Mouse (Mus musculus): ENCODE measurements around the gene Xkr7. TPM values are rescaled to one million over a fixed set of nuclear protein-coding genes. Genes with fewer than 3 reads are reported as not detected.

The Xkr7 gene
- total RNA-seq, 2 experiments from 2014 or later: not detected

DNA sequence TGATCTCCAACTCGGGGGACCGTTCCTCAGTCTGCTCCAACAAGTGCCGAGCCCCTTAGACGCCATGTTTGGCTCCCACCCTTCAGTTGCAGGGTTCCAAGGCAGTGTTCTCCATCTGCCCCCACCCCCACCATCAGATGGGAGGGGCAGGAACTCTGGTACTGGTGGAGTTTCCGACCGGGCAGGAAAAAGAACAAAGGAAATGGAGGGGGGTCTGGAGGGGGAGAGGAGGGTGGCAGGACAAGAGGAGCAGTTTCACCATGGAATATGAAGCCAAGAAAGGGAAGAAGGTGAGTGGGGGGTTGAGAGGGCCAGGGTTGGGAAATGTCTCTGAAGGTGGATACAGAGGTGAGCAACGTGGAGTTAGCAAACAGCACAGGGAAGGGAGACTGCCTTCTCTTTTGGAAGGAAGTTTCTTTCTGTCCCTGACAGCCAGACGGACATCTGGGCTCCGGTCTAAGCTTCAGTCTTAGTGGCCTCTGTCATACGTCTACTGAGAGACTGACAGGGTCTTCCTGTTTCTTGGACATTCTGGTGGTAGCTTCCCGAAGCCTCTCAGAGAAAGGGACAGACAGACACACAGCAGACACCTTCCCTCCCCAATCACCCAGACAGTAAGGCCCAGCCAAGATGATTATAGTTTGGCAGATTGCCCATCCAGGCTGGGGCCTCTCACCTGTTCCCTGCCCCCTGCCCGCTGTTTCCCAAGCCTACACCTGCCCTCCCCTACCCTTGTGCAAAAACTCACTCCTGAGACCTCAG is 34.3 kb downstream of the Xkr7 start, which contains the start of gene Ccm2l:
TSS of gene Ccm2l (plus strand) at position 209 of the 762 bp plus-strand sequence.
- intact Hi-C loops (cut with DNase I): no loop called here
- DNase-seq: peak; percentile 58 to 61

DNA sequence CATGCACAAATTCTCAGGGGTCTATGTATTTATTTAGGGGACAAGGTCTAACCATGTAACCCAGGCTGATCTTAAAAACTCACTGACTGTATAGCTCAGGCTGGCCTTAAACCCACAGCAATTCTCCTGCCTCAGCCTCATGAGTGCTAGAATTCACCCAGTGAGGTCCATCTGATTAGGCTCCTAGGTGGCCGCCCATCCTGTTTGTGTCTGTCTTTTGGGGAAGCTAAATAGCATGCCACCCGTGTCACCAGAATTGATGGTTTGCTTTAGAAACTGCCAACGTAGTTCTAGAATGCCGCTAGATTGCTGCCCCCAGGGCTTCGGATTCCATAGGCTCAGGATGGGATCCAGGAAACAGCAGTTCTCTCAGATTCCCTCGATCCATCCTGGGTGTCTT is 35.3 kb downstream of the Xkr7 start:
- no peak for DNase-seq

DNA sequence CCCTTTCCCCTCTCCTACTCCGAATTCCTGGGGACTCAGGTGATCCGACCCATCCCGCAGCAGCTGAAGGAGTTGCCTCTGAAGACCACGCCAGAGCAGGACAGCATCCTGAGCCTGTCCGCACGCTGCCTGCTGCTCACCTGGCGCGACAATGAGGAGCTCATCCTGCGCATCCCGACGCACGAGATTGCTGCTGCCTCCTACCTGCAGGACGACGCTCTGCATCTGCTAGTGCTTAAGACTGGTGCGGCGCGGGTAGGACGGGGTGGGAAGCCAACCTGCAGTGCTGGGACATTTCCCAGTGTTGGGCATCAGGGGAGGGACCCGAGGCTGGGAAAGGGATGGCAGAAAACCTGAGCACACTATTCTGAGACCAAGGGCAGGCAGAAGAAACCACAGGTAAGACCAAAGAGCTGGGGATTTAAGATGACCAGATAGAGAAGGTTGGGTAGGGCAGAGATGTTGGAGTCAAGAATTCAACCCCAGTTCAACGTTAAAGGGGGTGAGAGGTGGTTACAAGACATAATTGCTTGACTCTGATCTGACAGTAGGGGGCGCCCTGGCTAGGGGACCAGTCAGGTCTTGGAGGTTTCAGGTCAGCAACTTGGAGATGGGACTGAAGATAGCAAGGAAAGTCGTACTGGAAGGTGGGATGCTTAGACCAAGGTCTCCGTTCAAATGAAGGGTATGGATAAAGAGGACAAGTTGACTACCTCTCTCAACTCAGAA is 39.3 kb downstream of the Xkr7 start:
- intact Hi-C loops (cut with DNase I): loop anchor here (10.0 kb wide), 1 partner anchor 344 kb away; no protein-coding TSS in a partner anchor
- peak in 1 of 2 experiments; percentile 36 for DNase-seq

More for the DNA sequence above, 35.3 kb downstream of the Xkr7 start:
- intact Hi-C loops (cut with DNase I): no loop called here

DNA sequence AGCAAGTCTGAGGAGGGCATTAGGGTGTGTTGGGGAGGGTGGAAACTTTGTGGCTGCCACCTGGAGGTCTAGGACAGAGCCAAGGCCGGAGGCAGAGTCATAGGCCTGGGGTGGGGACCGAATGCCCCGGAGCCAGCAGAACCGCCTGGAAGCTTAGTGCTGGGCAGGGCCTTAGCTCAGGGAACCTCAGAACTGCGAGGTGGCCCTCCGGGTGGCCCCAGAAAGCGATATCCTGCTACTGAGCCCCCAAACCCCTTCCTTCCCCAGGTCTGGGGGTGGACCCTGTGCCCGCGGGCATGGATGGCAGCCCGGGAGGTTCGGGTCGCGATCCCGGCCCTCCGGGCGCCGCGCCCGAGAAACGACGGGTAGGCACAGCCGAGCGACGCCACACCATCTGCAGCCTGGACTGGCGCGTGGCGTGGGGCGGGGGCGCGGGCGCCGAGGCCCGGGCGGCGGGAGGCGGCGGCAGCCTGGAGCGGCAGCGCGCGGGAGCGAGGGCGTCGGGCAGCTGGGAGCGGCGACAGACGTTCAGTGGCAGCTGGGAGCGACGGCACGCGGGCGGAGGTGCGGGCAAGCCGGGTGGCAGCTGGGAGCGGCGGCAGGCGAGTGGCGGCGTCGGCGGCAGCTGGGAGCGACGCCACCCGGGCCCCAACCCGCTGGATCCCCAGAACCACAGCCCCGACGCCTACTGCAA is 40.0 kb downstream of the Xkr7 start:
- intact Hi-C loops (cut with DNase I): loop anchor here (10.0 kb wide), 1 partner anchor 343 kb away; no protein-coding TSS in a partner anchor
- DNase-seq: no peak

DNA sequence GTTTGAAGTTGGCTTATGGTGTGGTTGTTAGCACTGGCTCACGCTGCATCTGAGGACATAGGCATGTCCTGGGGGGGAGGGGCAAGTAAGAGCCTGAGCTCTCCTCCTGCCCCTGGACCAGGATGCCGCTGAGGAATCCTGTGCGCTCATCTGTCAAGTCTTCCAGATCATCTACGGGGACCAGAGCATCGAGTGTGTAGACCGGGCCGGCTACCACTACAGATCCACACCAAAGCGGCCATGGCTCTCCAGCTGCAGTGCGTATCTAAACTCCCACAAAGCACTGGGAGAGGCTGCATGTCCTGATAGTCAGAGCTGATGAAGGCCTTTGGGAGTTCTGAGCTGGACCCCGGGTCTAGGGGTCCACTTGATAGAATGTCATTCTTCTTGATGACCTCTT is 43.0 kb downstream of the Xkr7 start:
- DNase-seq: no peak
- intact Hi-C loops (cut with DNase I): loop anchor here (10.0 kb wide), 1 partner anchor 340 kb away; no protein-coding TSS in a partner anchor

- intact Hi-C loops (cut with DNase I): loop anchor here (10.0 kb wide), 1 partner anchor 339 kb away; no protein-coding TSS in a partner anchor
These were observed 44.3 kb downstream of the Xkr7 start for GRCm38 (mm10) chr2:153075961-153076360.

GRCm38 (mm10) chr2:153080841-153081523 is 49.3 kb downstream of the Xkr7 start:
- intact Hi-C loops (cut with DNase I): loop anchor here (1.0 to 2.0 kb wide), 2 partner anchors 33 to 62 kb away; no protein-coding TSS in a partner anchor
- DNase-seq: peak; percentile 78 to 89

More at GRCm38 (mm10) chr2:153075961-153076360, 44.3 kb downstream of the Xkr7 start:
- no peak for DNase-seq

GRCm38 (mm10) chr2:153081866-153082265 is 50.2 kb downstream of the Xkr7 start:
- intact Hi-C loops (cut with DNase I): loop anchor here (1.0 to 2.0 kb wide), 2 partner anchors 34 to 61 kb away; no protein-coding TSS in a partner anchor
- no peak for DNase-seq

- no peak for DNase-seq
- intact Hi-C loops (cut with DNase I): no loop called here
These were observed 51.6 kb downstream of the Xkr7 start for GRCm38 (mm10) chr2:153083275-153083674.

GRCm38 (mm10) chr2:153083824-153084223 is 52.2 kb downstream of the Xkr7 start:
- intact Hi-C loops (cut with DNase I): no loop called here
- no peak for DNase-seq

GRCm38 (mm10) chr2:153084261-153084976 is 52.8 kb downstream of the Xkr7 start:
- DNase-seq: no peak
- intact Hi-C loops (cut with DNase I): no loop called here

GRCm38 (mm10) chr2:153085556-153085955 is 53.9 kb downstream of the Xkr7 start:
- intact Hi-C loops (cut with DNase I): no loop called here
- no peak for DNase-seq

DNA sequence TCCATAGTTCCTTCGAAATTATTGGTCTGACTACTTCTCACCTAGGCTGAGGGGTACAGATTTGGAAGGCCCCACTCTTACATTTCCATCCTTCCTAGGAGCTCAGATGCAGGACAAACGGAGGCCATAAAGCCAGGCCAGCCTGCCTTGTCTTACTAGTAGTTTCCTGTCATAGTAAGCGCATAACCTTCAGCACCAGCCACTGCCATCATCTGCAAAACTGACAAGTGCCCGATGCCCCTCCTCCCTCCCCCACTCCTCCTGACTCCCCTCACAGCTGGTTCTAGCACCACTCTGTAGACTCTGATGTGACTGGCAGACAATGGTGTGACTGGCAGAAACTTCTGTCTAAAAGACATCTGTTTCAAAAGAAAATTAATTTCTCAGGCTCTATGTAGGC is 54.5 kb downstream of the Xkr7 start:
- intact Hi-C loops (cut with DNase I): no loop called here
- DNase-seq: no peak

DNA sequence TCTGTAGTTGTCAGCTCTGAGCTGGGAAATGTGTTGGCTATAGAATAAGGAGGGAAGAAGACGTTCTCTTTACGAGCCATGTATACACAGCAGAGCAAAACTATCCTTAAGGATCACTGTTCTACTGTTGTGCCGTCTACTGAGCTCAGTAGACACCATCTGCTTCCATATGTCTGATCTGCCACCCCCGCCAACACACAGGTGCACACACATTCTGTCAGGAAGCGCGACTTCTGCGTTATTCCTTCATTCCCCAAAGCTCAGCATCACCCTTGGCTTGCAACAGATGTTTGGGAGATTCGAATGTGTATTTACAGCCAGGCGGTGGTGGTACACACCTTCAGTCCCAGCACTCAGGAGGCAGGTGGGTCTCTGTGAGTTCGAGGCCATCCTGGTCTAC is 55.4 kb downstream of the Xkr7 start:
- DNase-seq: no peak
- intact Hi-C loops (cut with DNase I): no loop called here

DNA sequence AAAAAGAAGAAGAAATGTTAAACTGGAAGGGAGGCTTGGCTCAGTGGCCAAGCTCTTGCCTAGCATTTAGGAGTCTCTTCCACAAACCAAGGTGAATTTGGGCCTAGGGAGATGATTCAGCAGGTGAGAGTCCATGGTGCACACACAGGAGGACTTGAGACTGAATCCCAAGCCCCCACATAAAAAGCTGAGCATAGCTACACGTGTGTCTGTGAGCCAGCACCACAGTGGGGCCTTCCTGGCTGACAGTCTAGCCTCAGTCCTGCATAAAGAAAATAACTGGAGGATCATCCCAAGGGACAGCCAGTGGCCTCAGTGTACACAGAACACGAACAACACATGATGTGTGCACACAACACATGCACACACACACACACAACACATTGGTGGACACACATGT is 57.7 kb downstream of the Xkr7 start:
- DNase-seq: no peak
- intact Hi-C loops (cut with DNase I): no loop called here

- intact Hi-C loops (cut with DNase I): no loop called here
- DNase-seq: peak; percentile 48 to 50
These were observed 59.0 kb downstream of the Xkr7 start for GRCm38 (mm10) chr2:153090551-153091165.
